Mouse (Mus musculus): Measurements from ENCODE around the gene Fance.
"Not testable (repeated sequence)": the region's sequence is repeated elsewhere in the genome, so short reads cannot be mapped to it uniquely, and the experiment has no call there.

The Fance gene

DNA sequence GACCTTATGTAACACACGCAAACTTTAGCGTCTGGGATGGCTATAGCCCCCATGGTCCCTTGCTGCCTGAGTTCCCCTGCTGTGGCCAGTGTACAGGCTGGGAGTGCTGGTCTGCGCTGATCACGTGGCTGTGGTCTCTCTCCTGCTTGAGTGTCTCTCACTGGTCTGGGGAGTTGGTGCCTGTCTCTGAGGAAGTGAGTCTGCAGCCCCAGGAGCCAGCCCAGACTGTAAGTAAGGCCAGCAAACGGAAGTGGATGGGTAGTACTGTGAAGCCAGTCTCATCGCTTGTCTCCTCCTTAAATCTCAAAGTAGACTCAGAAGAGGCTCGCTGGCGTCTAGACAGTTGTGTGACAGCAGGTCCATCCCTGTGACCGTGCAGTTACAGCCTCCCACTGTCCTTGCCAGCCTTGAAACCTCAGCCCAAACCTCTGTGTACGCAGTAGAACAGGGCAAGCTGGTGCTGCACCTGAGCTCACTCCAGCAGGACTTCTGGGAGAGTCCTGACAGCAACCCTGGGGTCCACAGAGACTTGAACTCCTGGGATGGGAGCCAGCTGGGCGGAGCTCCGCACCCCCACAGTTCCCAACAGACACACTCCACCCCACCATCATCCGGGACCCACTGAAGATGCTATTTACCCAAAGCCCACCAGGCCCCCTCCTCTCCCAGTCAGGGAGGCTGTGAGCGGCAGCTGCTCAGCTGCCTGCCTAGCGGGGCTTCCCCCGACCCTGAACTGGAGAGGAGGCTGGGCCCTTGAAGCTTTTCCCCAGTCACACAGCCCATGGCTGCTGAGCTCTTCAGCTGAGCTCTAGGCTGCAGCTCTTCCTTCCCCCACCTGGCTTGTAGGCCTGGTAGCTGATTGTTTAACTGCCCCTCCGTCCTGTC, 18.6 kb upstream of the Fance start:
- no peak for DNase-seq

DNA sequence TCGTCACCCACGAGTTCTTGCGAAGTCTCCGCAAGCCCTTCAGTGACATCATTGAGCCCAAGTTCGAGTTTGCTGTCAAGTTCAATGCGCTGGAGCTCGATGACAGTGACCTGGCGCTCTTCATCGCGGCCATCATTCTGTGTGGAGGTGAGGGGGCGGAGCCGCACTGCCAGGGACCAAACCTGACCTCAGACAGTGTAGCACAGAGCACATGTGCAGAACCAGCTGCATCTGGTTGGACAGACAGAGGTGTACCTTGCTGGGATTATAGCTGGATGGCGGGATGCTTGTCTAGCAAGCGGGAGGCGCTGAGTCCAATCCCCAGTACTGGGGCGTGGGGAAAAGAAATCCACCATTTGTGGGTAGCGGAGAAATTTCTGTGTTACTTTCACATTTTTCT, 14.4 kb upstream of the Fance start:
- no peak for DNase-seq

DNA sequence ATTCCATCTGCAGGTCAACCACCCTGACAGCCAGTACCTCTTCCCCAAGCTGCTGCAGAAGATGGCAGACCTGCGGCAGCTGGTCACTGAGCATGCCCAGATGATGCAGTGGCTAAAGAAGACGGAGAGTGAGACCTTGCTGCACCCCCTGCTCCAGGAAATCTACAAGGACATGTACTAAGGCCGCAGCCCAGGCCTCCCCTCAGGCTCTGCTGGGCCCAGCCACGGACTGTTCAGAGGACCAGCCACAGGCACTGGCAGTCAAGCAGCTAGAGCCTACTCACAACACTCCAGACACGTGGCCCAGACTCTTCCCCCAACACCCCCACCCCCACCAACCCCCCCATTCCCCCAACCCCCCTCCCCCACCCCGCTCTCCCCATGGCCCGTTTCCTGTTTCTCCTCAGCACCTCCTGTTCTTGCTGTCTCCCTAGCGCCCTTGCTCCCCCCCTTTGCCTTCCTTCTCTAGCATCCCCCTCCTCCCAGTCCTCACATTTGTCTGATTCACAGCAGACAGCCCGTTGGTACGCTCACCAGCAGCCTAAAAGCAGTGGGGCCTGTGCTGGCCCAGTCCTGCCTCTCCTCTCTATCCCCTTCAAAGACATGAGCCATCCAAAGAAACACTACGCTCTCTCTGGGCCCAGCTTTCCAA, 13.5 kb upstream of the Fance start:
- DNase-seq: peak; percentile 37

DNA sequence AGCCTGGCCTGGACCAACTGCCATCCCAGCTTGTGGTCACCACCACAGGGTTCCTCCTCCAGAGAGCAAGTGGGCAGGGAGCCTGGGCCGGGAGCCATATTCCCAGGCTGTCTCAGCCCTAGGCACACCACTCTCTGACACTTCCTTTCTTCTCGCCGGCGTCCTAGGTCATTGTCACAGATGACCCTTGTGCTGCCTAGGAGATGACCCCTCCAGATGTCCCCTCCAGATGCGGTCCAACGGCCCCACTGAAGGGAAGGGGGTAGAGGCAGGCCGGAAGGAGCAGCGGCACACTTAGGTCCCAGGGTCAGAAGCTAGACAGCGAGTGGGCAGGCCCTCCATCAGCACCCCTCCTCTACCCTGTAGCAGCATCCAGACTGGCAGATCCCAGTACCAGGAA, 13.0 kb upstream of the Fance start:
- peak; percentile 37 for DNase-seq

DNA sequence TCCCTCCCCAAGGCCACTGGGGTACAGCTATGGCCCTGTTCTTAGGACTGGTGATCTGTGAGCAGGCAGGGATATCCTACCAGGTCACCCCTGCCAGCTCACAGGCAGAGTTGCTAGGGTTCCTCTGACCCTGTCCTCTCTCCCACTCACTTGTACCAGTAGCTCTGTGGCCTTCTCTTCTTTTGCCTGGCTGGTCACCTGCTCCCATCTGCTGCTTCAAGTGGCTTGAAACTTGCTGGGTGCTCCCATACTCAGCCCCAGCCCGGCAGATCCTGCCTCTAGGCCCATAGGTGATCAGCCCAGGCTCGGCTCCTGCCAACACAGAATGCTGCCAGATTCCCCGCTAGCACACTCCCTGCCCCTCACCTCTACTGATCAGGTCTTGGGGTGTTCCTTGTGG, 12.5 kb upstream of the Fance start:
- no peak for DNase-seq

DNA sequence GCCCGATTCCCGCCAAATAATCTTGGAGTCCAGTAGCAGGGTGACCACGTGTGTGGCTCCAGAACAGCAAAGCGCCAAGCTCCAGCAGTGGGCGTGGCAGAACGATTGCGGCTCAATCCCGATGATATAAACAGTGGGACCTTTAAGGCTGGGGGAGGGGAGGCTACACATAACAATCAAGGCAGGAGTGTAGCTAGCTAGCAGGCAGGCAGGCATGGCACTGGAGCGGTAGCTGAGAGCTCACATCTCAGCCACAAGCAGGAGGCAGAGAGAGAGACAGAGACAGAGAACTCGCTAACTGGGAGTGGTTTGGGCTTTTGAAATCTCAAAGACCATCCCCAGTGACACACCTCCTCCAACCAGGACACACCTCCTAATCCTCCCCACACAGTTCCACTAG, 8.1 kb upstream of the Fance start:
- no peak for DNase-seq

DNA sequence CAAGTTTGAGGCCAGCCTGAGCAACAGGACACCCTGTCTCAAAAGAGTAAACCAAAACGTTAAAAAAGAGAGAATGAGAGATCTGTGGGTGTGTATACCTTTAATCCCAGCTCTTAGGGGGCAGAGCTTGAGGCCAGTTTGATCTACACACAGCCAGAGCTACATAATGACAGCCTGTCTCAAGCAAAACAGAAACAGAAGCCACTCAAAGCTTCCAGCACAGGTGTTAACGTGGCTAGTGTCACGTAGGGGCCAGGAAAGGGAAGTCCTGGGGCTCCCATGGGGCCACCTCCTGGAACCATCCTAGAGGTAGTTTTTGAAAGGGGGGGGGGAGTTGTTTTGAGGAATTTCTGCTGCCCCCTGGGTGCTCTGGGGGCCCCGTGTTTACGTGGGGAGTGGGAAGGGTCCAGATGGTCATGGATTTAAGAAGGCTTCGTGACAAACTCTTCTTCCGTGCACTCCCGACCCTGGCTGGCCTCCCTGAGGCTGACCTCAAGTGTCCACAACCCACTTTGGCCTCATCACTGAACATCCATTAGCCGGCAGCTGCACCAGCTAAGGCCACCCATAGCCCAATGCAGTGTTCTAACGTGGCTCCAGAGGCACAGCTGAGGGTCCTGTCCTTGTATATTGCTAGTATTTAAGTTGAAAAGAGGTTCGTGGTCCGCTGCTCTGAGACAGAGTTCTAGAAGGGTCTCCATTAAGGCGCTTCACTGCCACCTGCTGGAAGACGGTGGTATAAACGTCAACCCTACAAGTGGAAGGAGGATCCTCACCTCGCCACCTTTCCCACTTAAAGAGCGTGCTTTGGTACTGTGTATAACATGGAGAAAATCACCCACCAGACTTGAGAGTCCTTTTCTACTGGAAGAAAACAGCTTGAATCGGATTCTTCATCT, 4.8 kb upstream of the Fance start:
- DNase-seq: peak; percentile 92

DNA sequence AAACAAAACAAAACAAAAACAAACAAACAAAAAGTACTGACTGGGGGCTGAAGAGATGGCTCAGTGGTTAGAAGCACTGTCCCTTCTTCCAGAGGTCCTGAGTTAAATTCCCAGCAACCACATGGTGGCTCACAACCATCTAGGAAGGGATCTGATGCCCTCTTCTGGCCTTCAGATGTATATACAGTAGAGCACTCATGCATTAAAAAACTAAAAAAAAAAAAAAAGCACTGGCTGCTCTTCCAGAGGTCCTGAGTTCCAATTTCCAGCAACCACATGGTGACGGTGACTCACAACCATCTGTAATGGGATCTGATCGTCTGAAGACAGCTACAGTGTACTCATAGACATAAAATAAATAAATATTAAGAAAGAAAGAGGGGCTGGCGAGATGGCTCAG, 2.5 kb upstream of the Fance start:
- DNase-seq: no peak

DNA sequence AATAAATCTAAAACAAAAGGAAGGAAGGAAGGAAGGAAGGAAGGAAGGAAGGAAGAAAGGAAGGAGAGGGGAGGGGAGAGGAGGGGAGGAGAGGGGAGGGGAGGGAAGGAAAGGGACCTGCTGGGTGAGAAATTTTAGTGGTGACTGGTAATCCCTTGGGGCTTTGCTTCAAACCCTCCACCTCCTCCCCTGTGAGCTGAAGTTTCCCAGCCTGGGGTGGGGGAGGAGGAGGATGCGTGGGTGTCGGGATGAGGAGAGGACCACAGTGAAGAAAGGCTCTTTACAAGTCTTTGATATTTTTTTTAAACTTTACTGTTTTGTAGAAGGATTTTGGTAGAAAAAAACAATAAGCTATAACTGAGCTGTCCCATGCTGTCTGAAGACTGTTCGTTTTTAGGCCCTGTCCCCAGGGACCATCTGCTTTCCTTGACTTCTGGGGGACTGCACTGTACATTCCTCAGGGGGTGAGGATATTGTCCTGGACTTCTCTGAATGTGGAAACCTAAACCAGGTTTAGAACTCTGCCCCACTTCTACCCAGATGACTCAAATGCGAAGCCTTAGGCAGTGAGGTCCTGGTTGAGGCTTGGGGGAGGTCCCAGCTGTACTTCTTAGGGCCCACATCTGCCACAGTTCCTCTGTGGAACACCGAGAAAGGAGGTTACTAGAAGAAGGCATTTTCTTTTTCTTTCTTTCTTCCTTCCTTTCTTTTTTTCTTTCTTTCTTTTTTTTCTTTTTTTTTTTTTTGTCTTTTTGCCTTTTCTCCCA, 1.8 kb upstream of the Fance start:
- no peak for DNase-seq

DNA sequence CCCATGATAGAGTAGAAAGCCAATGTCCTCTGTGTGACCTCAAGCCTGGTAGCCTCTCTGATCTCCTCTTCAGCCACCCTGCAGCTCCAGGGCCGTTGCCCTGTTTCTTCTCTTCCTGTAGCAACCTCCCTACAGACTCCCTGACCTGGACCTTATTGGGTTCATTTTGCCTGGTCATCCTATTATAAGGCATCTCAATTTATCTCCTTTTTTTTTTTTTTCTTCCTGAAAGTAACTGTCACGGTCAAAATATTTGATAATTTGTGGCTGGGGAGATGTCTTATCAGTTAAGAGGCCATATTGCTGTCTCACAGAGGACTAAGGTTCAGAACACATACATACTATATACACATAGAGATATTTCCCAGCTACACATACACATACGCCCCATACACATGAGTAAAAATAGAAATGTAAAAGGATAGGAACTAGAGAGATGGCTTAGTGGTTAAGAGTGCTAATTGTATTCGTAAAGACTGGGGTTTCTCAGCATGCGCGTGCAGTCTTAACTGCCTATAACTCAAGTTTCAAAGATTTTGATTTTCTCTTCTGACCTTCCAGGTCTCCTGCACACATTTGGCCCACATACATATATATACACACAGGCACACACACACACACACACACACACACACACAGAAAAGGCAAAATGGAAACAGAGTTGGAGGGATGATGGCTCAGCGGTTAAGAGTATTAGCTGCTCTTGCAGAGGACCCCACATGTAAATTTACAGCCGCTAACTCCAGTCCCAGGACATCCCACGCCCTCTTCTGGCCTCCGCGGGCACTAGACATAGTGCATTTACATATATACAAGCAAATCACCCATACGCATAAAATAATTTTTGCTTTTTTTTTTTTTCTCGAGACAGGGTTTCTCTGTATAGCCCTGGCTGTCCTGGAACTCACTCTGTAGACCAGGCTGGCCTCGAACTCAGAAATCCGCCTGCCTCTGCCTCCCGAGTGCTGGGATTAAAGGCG, 797 bp upstream of the Fance start:
- DNase-seq: peak; percentile 42

DNA sequence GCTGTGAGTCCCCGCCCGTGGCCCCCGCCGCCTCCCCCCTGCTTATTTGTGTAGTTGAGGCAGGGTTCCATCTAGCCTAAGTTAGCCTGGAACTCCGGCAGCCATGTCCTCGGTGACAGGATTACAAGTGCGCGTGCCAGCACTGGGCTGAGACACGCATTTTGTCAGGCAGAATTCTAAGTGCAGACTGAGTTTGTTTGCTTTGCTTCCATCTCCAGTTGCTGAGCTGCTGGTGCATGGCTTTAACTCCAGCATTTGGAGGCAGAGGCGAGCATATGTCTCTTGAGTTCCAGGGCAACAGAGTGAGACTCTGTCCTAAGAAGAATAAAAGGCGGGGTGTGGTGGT, 534 bp downstream of the Fance start:
- DNase-seq: no peak

DNA sequence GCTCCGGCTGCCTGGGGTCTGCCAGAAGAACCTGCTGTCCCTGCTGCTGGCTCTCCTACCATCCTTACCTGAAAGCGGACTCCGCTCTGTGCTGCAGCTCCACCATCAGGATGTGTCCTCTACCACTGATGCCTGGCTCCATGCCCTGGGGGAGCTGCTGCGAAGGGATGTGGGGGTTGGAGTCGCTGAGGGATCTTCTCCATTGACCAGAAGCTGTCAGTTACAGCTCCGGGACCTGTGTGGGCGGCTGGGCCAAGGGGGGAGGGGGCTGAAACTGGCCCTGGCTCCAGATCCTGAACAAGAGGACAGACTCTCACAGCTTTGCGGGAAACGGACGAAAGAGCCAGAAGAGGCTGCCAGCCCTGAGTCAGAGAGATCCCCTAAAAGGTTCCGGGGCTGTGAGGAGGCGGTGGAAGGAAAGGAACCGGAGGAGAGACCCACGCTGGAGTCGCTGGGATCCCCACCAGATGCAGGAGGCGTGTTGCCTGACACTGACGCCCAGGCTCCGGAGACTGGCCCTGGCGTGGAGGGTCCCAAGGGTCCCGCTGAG, 2.4 kb downstream of the Fance start:
- DNase-seq: no peak

DNA sequence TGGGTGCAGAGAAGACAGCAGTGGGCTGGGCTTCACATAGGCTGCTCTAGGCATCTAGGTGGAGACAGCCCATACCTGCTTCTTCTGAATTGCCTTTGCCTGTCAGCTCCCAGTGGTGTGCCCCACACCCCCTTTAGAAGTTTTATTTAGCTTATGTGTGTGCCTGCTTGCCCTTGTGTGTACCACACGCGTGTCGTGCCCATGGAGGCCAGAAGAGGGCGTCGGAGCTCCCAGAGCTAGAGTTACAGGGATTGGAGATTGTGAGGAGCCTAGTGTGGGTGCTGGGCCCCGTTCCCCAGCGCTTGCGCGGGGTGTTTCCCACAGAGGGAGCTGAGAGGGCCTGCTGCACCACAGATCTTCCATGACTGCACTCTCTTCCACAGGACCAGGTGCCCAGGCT, 3.2 kb downstream of the Fance start:
- DNase-seq: no peak

DNA sequence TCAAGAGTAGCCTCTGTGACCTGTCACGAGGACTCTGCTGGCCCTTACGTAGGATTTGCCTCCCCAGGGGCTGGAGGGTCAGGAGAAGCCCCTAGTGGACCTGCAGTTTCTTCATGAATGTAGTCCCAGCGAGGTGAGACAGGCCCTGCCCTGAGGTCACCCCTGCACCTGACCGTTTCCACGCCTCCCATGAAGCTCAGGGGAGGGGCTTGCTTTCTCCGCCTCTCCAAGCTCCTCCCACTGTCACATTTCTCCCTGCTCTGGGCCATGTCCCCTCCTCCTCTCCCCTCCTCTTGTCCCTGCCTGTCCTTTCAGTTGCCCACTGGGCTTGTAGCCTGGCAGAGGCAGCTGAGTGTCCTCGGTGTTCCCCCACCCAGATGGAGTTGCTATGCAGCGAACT, 3.8 kb downstream of the Fance start:
- no peak for DNase-seq

DNA sequence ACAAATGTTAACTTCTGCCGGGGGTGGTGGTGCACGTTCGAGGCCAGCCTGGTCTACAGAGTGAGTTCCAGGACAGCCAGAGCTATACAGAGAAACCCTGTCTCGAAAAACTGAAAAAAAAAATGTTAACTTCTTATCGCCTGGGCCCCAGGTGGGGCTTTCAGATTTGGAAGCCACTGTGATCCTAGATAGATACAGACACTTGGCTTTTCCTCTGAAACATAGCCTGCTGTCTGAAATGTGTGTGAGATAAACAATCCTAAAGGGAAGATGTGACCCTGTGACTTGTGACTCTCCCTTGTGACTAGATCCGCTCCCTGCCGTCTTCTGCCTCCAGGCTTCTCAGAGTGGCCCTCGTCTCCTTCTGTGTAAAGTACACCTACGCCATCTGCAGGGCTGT, 4.4 kb downstream of the Fance start:
- no peak for DNase-seq

DNA sequence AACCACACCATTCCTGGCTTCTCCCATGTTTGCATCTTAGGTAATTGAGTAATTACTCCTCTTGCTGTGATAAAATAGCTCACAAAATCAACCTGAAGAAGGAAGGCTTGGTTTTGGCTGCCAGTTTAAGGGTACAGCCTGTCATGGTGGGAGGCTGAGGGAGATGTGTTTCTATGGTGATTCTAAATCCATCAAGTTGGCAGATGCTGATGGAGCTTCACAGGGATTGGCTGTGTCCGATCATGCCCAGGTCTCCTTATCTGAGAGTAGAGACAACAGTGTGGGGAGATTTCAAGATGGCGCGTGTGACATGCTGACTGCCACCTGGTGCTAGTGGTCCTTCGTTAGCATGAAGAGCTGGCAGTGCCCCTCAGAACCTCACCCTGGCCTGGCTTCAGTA, 8.4 kb downstream of the Fance start:
- DNase-seq: no peak

DNA sequence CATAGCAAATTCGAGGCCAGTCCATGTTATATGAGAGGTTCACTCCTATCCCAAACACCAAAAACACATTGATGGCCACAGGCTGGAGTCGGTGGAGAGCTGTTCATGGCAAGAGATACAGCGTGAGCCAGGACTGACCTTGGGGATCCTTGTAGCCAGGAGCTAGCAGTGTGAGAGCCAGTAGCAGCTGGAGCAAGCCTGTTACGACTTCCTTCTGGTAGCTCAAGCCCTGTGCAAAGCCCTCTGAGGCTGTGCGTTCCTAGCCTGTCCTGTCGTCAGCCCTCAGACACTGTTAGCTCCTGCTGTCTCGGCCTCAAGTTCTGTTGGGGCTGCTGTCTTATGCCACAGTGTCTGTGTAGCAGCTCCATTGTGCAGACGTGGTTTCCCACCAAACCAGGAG, 10.5 kb downstream of the Fance start:
- no peak for DNase-seq

DNA sequence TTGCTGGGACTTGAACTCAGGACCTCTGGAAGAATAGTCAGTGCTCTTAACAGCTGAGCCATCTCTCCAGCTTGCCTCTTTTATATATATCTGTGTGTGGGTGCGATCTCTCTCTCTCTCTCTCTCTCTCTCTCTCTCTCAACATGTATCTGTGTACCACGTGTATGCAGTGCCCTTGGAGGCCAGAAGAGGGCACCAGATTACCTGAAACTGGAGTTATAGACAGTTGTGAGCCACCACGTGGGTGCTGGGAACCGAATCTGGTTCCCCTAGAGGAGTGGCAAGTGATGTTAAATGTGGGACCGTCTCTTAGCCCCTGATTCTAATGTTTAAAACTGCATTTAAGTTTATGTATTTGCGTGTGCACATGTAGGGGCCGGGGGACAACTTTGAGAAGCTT, 11.1 kb downstream of the Fance start:
- DNase-seq: not testable (repeated sequence)

DNA sequence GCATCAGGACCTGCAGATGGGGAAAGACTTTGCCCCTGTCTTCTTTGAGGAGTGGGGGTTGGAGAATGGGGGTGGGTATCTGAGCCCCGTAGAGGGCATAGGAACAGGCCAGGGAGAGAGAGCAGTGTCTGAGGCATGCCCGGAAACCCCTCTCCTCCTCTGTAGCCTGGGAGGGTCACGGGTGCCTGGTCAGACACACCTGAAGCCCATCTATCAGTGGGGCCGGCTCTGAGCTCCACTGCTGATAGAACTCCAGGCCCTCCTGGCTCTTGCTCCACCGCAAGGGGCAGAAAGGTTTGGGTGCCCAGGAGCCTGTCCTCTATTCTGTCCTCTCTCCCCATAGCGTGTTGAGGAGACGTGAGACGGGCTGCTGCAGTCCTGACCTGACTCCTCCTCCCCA, 12.4 kb downstream of the Fance start:
- no peak for DNase-seq

DNA sequence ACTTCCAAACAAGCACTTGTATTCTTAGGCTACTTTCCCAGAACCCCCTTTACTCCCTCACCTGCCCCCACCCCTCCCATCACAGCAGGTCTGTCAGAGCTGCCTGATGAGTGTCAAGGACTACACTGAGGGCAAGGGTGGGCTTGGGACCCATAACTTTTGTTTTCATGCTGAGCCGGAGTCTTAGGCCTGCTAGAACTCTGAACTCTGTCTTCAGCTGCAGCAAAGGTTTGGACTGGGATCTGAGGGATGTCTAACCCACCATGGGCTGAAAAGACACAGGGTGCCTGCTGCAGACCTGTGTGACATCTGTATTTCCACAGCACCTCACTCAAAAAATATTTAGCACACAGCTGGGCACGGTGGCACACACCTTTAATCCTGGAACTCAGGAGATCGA, 13.6 kb downstream of the Fance start:
- DNase-seq: no peak

DNA sequence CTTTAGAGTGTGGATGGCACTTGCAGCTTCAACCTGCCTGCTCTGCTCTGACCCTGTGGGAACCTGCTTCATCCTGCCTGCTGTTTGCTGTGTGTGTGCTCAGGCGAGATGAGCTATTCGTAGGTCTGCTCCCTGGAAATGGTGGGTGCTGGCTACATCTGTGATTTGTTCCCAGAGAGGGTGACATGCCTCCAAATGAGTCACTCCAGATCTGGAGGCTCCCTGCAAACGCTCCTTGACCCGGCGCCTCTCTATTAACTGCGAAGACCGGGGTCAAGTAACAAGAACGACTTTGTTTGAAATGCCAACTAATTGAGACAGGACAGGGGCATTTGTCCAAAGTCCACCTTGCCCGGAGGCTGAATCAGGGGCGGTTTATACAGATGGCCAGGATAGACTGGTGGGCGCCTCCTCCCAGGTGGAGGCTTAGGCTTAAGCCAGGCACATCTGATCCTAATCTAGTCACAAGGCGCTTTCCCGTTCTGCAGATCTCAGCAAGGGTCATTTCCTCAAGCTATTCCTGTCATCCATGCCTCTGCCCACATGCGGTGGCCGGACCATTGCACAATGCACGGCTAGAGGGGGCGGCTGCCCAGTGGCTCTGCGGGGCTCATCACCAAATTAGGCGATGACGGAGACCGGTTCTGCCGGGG, 14.5 kb downstream of the Fance start:
- DNase-seq: peak; percentile 34
